8 mouse cellular contexts compared by ENCODE assay signal in the genomic region with DNA sequence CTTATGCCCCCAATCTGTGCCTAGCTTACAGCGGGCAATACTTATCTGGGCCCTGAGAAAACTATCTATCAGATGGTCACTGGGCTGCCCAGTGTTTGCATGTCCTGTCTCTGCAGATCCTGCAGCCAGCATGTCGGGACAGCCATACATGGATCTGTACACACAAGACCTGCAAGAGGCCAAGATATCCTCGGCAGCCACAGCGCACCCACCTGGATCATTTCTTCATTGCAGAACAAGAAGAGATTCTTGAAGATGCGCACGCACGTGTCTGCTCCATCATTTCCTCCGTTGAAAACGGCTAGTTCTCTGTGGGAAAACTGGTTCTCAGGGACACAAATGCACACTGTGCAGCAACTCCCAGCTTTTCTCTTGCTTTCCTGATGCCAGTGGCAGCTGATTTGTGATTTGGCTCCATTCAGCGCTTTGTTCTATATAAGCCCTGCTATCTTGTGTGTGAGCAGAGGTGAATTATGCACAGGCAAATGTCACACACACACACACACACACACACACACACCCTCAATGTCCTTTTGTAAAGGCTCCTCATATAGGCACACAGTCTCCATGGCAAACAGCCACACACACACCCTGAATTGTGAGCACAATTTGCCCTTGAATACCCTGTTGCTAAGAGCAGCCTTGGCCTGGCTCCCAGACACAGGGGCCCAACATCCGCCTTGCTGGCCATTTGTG.
DNase-seq lines count a peak whose midpoint lies in the region; ATAC-seq lines count a peak whose summit lies in the region.

No protein-coding gene starts in this region.

- peak; percentile 24 for DNase-seq in cerebellum, adult 11-12 months
- DNase-seq in cerebellum, adult 9-11 months: no peak
- DNase-seq in testis, postnatal 14 days (ENCODE audit: low spot score): peak; percentile 16
- DNase-seq in testis, postnatal 10 days (ENCODE audit: low spot score): no peak
- peak; percentile 6 for DNase-seq in lung, postnatal 36 days
- DNase-seq in liver, embryonic 11.5 days (ENCODE audit: low spot score): no peak

- H3K4me3 ChIP-seq in liver, embryonic 11.5 days (ENCODE audit: low read depth, low read length): no peak overlapping the region

- no peaks in the 10 kb centered on the region for H3K9me3 ChIP-seq in liver, embryonic 11.5 days (ENCODE audit: control insufficient read depth, low read length)

- 78% methylated on average over 11 of the region's 11 CpGs for WGBS in liver, embryonic 11.5 days

- H3K27me3 ChIP-seq in liver, embryonic 11.5 days (replicated peaks; ENCODE audit: control insufficient read depth, insufficient read depth, low read length): no peaks in the 10 kb centered on the region

- H3K4me1 ChIP-seq in liver, embryonic 11.5 days (replicated peaks; ENCODE audit: control insufficient read depth, insufficient read depth, low read length): no peaks in the 10 kb centered on the region

- no peak overlapping the region for H3K9ac ChIP-seq in liver, embryonic 11.5 days (ENCODE audit: low read depth, low read length)

- H3K27ac ChIP-seq in liver, embryonic 11.5 days (ENCODE audit: low read depth, low read length): no peak overlapping the region

- no peak overlapping the region for H3K4me2 ChIP-seq in liver, embryonic 11.5 days

- H3K36me3 ChIP-seq in liver, embryonic 11.5 days (ENCODE audit: control insufficient read depth, insufficient read depth, low read length): no peaks in the 10 kb centered on the region

- no peak for ATAC-seq in activated CD4-positive, CD25-positive, alpha-beta regulatory T cell, adult 4 months
- no peak for ATAC-seq in liver, embryonic 11.5 days (replicated peaks; ENCODE audit: low FRiP score)
- no peak for ATAC-seq in inflammation-experienced regulatory T-cells, adult 6 months

Comparison
In these comparisons a context has a peak if more than half of its experiments do, and no peak if none do; other contexts are left out.
1. DNase-seq: peak in cerebellum, adult 11-12 months (single experiment), testis, postnatal 14 days (single experiment) and lung, postnatal 36 days (single experiment); none in cerebellum, adult 9-11 months (single experiment), testis, postnatal 10 days (single experiment) and liver, embryonic 11.5 days (single experiment).